Mouse (Mus musculus): ENCODE data around the gene Slc30a5.

Slc30a5 gene

GRCm38 (mm10) chr13:100753011-100753410 is 80.2 kb downstream of the Slc30a5 start:
- no peak for DNase-seq

Measured in thymus, adult 18-20 months (tissue).